Mouse (Mus musculus) forebrain, embryonic 11.5 days (tissue): ENCODE results near the gene Ldb2. TPM values are rescaled to one million over a fixed set of nuclear protein-coding genes. Genes with fewer than 3 reads are reported as not detected.

Experiments used
- ATAC-seq: fragments of 200-750 bp; cut with Nextera tagmentation; replicated peaks from 2 replicates; pipeline ENCODE4 v1.8.0; 2017; ENCODE audit warnings: moderate TSS enrichment; ENCODE audit not compliant: low FRiP score
- DNase-seq: peaks from one replicate; pipeline ENCODE4 v3.0.0-alpha.2; 2017; ENCODE audit warnings: low spot score
- H3K27ac ChIP-seq: fragments of 300-500 bp; sonication (generic); 2 replicates; pipeline ENCODE4 v1.5.1; 2014; ENCODE audit warnings: low read depth, low read length
- H3K27me3 ChIP-seq: fragments of 300-500 bp; sonication (generic); 2 replicates; pipeline ENCODE4 v1.6.1; 2014; ENCODE audit warnings: mild to moderate bottlenecking, low read length, mixed read lengths; ENCODE audit not compliant: control insufficient read depth, insufficient read depth
- H3K36me3 ChIP-seq: fragments of 300-500 bp; sonication (generic); 2 replicates; pipeline ENCODE4 v1.6.1; 2014; ENCODE audit warnings: mild to moderate bottlenecking, low read length, moderate library complexity, mixed read lengths; ENCODE audit not compliant: control insufficient read depth, insufficient read depth
- H3K4me1 ChIP-seq: fragments of 300-500 bp; sonication (generic); replicated peaks from 2 replicates; pipeline ENCODE4 v1.6.1; 2014; ENCODE audit warnings: low read length, mixed read lengths; ENCODE audit not compliant: control insufficient read depth, insufficient read depth
- H3K4me2 ChIP-seq: fragments of 300-500 bp; sonication (generic); 2 replicates; pipeline ENCODE4 v1.6.1; 2014; ENCODE audit warnings: low read depth, mild to moderate bottlenecking, low read length, moderate library complexity, mixed read lengths; ENCODE audit not compliant: severe bottlenecking
- H3K4me3 ChIP-seq: fragments of 300-500 bp; sonication (generic); 2 replicates; pipeline ENCODE4 v1.5.1; 2014; ENCODE audit warnings: low read depth, low read length
- H3K9ac ChIP-seq: fragments of 300-500 bp; sonication (generic); 2 replicates; pipeline ENCODE4 v1.6.1; 2014; ENCODE audit warnings: low read length
- H3K9me3 ChIP-seq: fragments of 300-500 bp; sonication (generic); 2 replicates; pipeline ENCODE4 v1.6.1; 2016; ENCODE audit warnings: low read length, mixed read lengths; ENCODE audit not compliant: control insufficient read depth
- WGBS: fragments of 180-500 bp; shearing (Covaris S2); extraction: QIAGEN DNeasy Blood & Tissue Kit; methylation state at CpG from one replicate; pipeline ENCODE4 v1.1.7; 2014; 5-methylcytosine and 5-hydroxymethylcytosine counted together
- polyA plus RNA-seq: library from polyadenylated mRNA; unstranded; fragments of >200 nt; fragmentation: Nextera tagmentation; extraction: Ambion mirVana; gene quantifications from 2 replicates; pipeline ENCODE4 v1.2.1, GENCODE M21; 2014

Ldb2 gene
- polyA plus RNA-seq, 1 experiment from 2014 or later, result 17.9 TPM

DNA sequence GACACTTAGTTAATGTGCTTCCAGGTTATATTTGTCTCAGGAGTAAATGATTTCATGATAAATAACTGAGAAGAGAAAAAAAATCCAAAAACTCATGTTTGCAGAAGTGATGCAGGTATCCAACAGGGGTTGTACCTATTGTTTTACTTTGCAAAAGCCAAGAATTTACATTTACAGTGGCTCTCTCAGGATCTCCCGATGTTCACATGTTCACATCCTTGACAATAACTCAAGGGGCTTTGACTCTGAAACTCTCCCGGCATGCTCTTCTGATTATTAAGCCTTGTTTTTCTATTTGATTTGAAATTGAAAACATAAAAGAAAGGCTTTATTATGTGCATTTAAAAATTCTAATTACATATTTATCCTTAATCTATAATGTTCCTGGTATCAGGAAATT lies 260.8 kb downstream of the Ldb2 start:
- H3K4me1 ChIP-seq, result 0 out of 2 replicates have a peak, but pooled peaks cover 2% of the 10 kb centered on the region
- no peaks in the 10 kb centered on the region for H3K27me3 ChIP-seq
- H3K4me2 ChIP-seq, result no peak overlapping the region
- 43% methylated on average over 2 of the region's 2 CpGs for WGBS
- H3K9me3 ChIP-seq, result no peaks in the 10 kb centered on the region
- no peaks in the 10 kb centered on the region for H3K36me3 ChIP-seq
- ATAC-seq (no peak), DNase-seq (no peak)
- H3K9ac ChIP-seq, result no peak overlapping the region
- H3K4me3 ChIP-seq, result no peak overlapping the region
- no peak overlapping the region for H3K27ac ChIP-seq

DNA sequence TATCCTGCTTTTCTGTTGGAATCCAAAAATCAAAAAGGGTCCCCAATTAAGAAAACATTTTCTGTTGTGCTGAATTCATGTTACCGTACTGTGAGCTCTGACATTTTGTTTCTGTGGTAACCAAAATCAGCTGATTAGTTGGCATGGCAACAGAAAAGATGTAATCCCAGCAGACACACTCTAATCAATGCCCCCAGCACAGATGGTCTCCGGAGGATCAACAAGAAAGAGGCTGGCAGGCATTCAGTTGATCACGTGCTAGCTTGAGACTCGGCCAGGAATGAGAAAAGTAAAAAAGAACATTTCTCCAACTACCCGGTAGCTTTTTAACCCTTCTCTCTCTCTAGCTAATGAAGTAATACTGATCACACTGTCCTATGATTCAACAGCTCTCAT lies 261.5 kb downstream of the Ldb2 start:
- Histone ChIP-seq H3K4me2 (no peak overlapping the region), H3K27ac (no peak overlapping the region), H3K4me1 (0 out of 2 replicates have a peak, but pooled peaks cover 2% of the 10 kb centered on the region), H3K27me3 (no peaks in the 10 kb centered on the region), H3K36me3 (no peaks in the 10 kb centered on the region), H3K4me3 (no peak overlapping the region), H3K9ac (no peak overlapping the region), H3K9me3 (no peaks in the 10 kb centered on the region)
- peak; percentile 98 for ATAC-seq
- DNase-seq, result peak; percentile 75
- 3% methylated on average over 5 of the region's 5 CpGs for WGBS

DNA sequence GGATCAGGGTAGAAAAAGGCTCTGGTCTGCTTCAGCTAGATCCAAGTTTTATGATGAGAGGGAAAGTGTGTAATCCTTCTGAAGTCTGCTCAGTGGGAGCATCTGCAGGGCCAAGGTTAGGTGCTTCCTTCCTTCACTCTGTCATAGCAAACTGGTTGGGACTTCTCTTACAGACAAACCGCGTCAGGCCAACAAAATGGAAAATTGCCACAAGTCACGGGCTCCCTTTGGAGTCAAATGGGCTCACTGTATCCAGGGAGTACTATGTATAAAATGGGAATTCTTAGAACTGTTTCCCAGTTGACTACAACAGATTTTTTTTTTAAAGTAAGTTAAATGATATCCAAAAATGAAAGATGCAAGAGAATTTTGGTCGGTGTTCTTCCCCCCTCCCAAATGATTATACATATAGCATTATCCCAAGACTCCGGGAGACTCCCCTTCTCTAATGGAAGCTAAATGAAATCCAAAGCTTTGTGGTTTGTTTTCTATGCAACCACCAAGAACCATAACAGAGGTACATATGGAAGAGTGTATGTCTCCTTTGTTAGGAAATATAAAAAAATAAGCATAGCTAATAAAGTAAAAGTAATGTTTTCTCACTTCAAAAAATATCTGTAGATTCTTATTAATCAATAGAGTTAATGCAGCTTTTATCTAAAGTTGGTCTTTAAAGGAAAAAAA lies 262.0 kb downstream of the Ldb2 start:
- ATAC-seq, result no peak; the same call in 1 of the 2 replicates
- H3K36me3 ChIP-seq, result no peaks in the 10 kb centered on the region
- WGBS, result 80% methylated on average over 5 of the region's 5 CpGs
- H3K4me2 ChIP-seq, result no peak overlapping the region
- peak overlapping the region; percentile 27; the same call in 1 of the 2 replicates for H3K27ac ChIP-seq
- H3K9ac ChIP-seq, result no peak overlapping the region
- H3K9me3 ChIP-seq, result no peaks in the 10 kb centered on the region
- H3K27me3 ChIP-seq, result no peaks in the 10 kb centered on the region
- 0 out of 2 replicates have a peak, but pooled peaks cover 2% of the 10 kb centered on the region for H3K4me1 ChIP-seq
- no peak for DNase-seq
- H3K4me3 ChIP-seq, result no peak overlapping the region

DNA sequence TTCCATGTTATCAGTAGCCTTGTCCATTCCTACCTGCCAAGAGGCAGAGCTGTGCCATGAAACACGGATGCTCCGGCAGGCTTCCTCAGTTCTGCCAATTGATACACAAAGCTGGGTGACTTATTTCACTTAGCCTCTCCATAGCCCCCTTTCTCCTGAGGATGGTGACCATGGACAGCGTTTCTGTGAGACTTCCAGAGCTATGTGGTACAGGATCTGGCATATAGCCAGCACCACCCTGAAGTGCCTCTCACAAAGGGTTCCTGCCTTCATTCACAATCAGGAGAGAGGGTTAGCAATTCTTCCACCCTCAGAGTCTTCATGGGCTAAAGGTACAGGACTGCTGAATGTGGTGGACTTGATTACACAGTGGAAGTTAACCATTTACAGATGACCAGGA lies 270.0 kb downstream of the Ldb2 start:
- H3K4me1 ChIP-seq, result no peaks in the 10 kb centered on the region
- H3K9ac ChIP-seq, result no peak overlapping the region
- no peak overlapping the region for H3K27ac ChIP-seq
- no peak overlapping the region for H3K4me2 ChIP-seq
- 77% methylated on average over 3 of the region's 3 CpGs for WGBS
- no peaks in the 10 kb centered on the region for H3K27me3 ChIP-seq
- H3K36me3 ChIP-seq, result no peaks in the 10 kb centered on the region
- H3K4me3 ChIP-seq, result no peak overlapping the region
- no peaks in the 10 kb centered on the region for H3K9me3 ChIP-seq
- DNase-seq, result no peak
- no peak for ATAC-seq

DNA sequence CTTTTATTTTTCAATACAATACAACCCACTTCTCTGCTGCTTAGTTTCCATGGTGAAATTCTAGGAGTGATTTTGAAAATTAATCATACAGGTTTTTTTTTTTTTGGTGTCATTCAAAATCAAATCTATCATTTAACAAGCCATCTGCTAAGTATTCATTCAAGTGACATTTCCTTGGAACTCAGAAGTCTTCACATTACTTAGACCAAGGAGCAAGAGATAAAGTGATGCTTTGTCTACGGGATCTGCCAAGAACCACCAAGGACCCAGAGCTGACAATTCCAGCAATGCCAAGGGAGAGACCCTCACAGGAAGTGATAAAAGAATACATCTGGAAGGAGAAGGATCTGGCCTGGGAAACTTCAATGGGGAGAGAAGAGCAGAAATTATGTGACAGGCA lies 270.5 kb downstream of the Ldb2 start:
- 86% methylated on average over 1 of the region's 1 CpGs for WGBS
- no peak for ATAC-seq

DNA sequence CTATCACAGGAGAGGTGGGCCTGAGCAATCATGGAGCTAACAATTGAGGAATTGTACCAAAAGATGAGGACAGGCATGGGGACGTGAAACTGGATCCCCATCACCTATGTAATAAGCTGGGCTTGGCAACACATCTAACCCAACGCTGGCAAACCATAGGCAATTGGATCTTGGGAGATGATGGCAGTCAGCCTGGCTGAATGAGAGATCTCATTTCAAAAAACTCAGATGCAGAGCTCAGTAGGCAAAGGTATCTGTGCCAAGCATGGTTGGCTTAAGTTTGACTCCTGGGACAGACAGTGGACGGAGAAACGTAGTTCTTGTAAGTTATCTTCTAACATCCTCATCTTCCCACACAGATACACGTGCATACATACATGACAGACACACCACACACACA lies 294.3 kb downstream of the Ldb2 start:
- Histone ChIP-seq H3K9me3 (no peaks in the 10 kb centered on the region), H3K27me3 (no peaks in the 10 kb centered on the region), H3K4me2 (no peak overlapping the region), H3K4me3 (no peak overlapping the region), H3K9ac (no peak overlapping the region), H3K4me1 (no peaks in the 10 kb centered on the region), H3K27ac (no peak overlapping the region), H3K36me3 (no peaks in the 10 kb centered on the region)
- DNase-seq, result no peak
- no peak for ATAC-seq
- 96% methylated on average over 5 of the region's 5 CpGs for WGBS

More for the DNA sequence above, 270.5 kb downstream of the Ldb2 start:
- Histone ChIP-seq H3K4me2 (no peak overlapping the region), H3K36me3 (no peaks in the 10 kb centered on the region), H3K4me1 (no peaks in the 10 kb centered on the region), H3K4me3 (no peak overlapping the region), H3K9ac (no peak overlapping the region), H3K27ac (no peak overlapping the region), H3K9me3 (no peaks in the 10 kb centered on the region), H3K27me3 (no peaks in the 10 kb centered on the region)
- no peak for DNase-seq

DNA sequence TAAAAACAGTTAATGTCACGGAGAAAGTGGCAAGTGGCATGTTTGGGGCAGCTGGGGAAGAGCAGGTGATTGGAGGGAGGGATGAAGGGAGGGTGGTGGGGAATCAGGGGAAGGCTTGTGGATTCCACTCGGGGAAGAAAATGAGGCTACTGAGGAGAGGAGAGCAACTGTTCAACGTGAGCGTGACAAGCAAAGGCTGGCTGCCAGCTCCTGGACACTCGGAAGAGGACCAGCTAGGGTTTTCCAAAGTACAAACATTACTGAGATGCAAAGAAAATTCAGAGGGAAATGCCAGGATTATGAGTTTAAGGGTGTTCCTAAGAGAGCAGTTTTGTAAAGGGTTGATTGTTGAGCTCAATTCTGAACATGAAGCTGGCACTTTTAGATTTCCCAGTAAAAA lies 294.7 kb downstream of the Ldb2 start:
- 92% methylated on average over 5 of the region's 5 CpGs for WGBS
- Histone ChIP-seq H3K4me1 (no peaks in the 10 kb centered on the region), H3K4me2 (no peak overlapping the region), H3K9me3 (no peaks in the 10 kb centered on the region), H3K36me3 (no peaks in the 10 kb centered on the region), H3K27me3 (no peaks in the 10 kb centered on the region), H3K9ac (no peak overlapping the region), H3K4me3 (no peak overlapping the region), H3K27ac (no peak overlapping the region)
- ATAC-seq, result no peak
- DNase-seq, result no peak

DNA sequence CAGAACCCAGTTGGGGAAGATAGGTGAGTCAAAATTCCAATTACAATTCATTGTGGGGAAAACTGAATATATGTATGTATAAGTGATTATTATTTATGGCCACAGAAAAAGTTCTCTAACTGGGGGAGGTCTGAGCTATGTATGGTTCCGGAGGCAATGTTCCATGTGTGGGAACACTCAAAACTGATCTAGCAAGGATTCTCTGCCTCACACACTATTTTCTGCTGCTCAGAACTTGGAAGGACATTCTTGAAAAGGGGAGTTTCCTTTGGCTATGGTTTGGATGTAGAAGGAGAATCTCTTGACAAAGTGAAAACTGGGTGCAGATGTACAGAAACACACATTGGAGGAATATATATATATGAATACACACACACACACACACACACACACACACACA lies 301.3 kb downstream of the Ldb2 start:
- Histone ChIP-seq H3K36me3 (no peaks in the 10 kb centered on the region), H3K27me3 (no peaks in the 10 kb centered on the region), H3K4me1 (no peaks in the 10 kb centered on the region), H3K9me3 (no peaks in the 10 kb centered on the region), H3K4me3 (no peak overlapping the region), H3K27ac (no peak overlapping the region), H3K9ac (no peak overlapping the region), H3K4me2 (no peak overlapping the region)
- DNase-seq (no peak), ATAC-seq (no peak)
- 95% methylated on average over 1 of the region's 1 CpGs for WGBS

DNA sequence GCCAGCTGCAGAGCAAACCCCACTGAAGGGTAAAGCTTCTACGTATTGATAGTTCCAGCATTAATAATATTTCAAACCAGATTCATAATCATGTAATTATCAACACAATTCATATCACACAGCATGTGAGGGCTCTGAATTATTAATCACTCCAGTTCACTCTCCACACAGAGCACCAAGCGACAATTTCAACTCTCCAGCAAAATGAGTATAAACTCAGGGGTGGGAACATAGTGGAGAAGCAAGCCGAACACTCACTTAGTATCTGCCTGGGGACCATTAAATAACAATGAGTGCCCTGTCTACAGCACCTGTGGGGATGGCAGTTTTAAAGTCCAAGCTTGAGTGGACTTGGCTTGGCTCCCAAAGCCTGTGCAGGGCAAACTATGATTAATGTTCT lies 302.6 kb downstream of the Ldb2 start:
- Histone ChIP-seq H3K36me3 (no peaks in the 10 kb centered on the region), H3K4me3 (no peak overlapping the region), H3K4me2 (no peak overlapping the region), H3K27ac (no peak overlapping the region), H3K4me1 (no peaks in the 10 kb centered on the region), H3K9ac (no peak overlapping the region), H3K27me3 (no peaks in the 10 kb centered on the region), H3K9me3 (no peaks in the 10 kb centered on the region)
- DNase-seq, result no peak
- WGBS, result 71% methylated on average over 3 of the region's 3 CpGs
- ATAC-seq, result no peak
